Mouse (Mus musculus): ENCODE data around the gene Lgi4.

DNA sequence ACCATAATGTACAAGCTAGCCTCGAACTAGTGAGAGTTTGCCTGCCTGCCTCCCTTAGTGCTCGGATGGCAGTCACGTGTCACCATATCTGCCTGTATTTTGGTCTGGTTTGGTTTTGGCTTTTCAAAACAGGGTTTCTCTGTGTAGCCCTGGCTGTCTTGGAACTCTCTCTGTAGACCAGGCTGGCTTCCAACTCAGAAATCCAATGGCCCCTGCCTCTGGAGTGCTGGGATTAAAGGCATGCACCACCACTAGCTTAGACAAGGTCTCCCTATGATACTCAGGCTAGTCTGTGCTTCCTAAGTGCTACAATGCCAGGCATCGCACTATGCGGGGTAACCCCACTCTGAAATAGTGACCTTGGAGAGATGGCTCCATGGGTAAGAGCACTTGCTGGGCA, 50.7 kb downstream of the Lgi4 start:
- TF ChIP-seq CTCF (IDR thresholded peaks at IDR 0.05; ENCODE audit: low read depth, low read length): no peak
- TF ChIP-seq EP300 (IDR thresholded peaks at IDR 0.05; ENCODE audit: insufficient read depth, low read depth, low read length): no peak
- TF ChIP-seq POLR2A (IDR thresholded peaks at IDR 0.05; ENCODE audit: insufficient read depth, low read length): no peak
